Mouse (Mus musculus) ES-E14 (cell line): ENCODE results near the gene Pde4d.

Experiments used
- HCFC1 ChIP-seq: IDR thresholded peaks from 2 replicates; pipeline ENCODE4 v1.6.1; 2012; ENCODE audit warnings: low read length, inconsistent platforms, borderline replicate concordance; ENCODE audit not compliant: insufficient read depth
- ZNF384 ChIP-seq: IDR thresholded peaks from 2 replicates; pipeline ENCODE4 v1.6.1; 2012; ENCODE audit warnings: low read depth, low read length, inconsistent platforms

DNA sequence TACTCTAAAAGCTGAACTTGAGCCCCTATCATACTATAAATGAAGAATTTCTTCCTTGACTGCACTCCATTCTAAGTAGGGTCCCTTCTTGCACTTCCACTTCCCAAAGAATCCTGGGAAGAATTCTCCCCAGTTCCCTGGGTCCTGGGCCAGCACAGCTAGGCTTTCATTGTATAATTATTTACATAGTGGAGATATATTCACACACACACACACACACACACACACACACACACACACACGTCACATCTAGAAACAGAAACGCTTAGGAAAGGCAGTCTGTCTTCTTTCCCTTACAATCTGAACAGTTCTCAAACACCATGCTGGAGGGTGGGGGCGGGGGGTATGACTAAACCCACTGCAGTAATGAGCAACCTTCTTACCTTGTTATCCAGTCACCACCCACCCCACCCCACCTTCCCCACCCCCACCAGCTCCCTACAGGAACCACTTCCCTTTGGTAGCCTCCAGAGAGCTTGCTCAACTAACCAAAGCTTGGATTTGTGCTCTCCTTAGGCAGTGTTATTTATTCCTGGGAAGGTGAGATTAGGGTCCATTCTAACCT lies 868.8 kb downstream of the Pde4d start:
- TF ChIP-seq ZNF384 (no peak), HCFC1 (no peak)
